Mouse (Mus musculus): Measurements from ENCODE around the gene Enox1.

Enox1 gene

DNA sequence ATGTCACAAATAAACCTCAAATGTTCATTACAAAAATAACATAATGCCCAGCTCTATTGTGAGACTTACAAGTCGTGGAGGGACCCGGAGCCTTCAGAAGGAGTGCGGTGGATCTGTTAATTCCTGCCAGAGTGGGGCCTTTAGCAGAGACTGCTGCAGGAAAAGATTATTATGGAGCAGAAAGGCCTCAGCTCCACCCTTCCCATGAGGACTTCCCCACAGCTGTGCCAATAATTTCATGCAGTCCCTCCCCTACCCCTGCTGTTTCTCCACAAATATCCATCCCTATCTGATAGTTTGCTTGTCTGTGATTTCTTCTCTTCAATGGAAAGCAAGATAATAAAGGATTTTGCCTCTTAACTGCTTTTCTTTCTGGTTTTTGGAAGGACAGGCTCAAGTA lies 314.0 kb downstream of the Enox1 start:
- no peak for DNase-seq

DNA sequence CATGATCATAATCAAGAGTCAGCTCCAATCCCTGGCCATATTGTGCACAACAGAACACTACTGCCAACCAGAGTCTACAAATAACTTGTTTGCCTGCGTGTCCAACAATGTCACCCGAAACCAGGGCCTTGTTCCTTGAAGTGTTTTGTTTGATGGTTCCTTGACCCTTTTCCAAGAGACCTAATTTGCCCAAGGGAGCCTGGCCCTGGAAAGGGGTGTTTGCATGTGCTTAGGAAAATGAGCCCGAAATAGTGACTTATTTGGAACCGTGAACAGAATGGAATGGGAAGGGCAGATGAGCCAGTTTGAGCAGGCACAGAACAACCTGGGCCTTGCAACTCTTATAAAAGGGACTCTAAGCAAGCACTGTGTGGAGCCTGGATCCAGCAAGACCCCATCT lies 316.9 kb downstream of the Enox1 start:
- no peak for DNase-seq

DNA sequence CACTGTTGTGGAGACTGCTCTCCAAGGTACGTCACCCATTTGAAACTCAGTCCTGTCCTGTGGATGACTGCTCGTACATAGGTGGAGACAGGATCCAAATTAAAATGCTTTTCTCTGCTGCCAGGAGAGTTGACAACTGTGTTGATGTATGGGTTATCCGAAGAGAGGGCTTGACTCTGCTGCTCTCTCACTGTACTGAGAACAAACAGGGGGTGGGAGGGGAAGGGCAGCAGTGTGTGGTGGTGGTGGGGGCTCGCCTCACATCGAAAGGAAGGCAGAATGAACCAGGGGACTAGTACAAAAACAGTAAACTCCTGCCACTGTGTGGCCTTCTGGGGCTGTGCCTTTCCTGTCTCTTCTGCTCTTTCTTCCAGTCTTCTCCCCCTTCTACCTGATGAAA lies 317.5 kb downstream of the Enox1 start:
- DNase-seq = no peak

DNA sequence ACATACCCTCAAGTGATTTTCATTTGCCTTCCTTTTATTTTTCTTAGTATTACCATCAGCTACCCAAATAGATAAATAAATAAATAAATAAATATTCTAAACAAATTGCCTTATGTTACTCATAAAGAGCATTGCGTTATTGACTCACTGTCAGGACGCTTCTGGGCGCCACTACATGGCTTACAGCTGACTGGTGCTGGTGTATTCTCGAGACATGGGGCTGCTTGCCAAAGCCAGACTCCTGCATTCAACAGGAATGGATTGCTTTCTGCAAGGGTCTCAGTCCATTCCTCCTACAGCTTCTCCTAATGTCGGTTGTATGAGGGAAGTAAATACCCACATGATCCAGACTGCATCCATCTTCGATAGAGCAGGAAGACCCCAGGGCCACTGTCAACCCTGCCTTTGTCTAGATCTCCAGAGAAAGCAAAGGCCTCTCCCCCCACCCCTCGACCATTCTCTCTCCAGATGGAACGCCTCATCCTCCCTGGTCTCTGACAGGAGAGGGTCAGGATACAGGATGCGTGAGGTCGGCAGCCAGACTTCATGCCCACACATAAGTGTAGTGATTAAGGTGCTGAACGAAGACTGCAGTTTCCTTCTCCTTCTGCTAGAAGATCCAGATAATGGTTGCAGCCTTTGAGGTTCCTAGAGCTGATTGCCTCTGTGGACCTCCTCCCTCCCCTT lies 318.7 kb downstream of the Enox1 start:
- DNase-seq = no peak

DNA sequence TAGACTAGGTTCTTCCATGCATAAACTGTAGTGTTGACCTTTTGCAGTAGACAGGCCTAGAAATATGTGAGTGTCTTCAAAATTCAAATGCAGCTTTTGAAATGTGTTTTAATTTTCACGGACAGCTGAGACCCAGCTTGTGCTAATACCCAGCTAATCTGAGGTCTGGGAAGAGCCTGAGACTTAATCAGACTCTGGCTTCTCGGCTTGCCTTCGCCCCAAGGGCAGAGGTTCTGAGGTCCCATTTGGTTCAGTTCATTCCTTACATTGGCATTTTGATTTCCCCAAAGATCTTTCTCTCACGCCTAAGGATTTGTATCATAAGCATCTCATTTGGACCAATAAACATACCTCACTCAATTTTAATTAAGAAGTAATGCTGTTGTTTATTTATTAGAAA lies 321.1 kb downstream of the Enox1 start:
- DNase-seq = no peak

DNA sequence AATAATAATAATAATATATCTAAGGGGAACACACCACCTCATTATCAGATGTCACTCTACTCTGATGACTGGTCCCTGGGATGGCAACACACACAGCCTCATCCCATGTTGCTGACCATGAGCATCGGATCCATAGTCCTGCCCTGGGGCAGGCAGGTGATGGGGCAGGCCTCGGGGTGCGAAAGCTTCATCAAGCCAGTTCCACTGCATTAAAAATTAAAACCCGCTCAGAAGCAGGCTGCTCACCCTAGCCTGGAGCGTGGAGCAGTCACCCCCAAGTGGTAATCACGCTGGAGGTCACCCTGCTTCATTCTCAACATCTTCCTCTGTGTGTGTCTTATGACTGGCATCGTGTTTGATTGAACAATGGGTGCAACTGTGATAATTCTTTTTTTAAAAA lies 321.6 kb downstream of the Enox1 start:
- DNase-seq = no peak

DNA sequence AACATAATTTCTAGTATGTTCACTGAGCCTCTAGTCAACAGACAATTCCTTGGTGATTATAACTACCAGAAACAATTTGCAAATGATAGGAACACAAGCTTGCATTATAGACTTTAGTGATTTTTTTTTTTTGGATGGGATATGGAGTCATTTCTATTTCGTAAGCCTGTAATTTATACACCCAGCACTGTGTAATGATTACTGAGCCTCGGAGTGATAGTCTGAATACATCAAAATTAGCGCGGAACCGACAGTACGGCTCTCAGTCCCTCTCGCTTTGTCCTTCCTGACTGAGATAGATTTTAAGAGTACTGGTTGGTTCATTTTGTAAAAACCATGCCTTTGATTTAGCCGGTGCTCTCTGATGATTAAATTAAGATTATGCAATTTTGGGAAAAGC lies 322.1 kb downstream of the Enox1 start:
- DNase-seq = no peak

DNA sequence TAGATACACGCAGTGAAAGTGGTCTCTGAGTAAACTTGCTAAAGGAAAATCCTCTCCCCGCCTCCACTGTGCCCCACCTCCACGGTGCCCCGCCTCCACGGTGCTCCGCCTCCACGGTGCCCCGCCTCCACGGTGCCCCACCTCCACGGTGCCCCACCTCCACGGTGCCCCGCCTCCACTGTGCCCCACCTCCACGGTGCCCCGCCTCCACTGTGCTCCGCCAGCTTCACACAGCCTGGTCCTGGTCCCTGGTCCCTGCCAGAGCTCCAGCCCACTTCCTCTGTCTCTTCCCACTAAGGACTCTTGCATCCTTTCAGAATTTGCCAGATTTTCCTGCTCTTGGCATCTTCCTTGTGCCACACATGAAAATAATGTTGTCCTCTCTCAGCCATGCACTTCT lies 326.5 kb downstream of the Enox1 start:
- no peak for DNase-seq

DNA sequence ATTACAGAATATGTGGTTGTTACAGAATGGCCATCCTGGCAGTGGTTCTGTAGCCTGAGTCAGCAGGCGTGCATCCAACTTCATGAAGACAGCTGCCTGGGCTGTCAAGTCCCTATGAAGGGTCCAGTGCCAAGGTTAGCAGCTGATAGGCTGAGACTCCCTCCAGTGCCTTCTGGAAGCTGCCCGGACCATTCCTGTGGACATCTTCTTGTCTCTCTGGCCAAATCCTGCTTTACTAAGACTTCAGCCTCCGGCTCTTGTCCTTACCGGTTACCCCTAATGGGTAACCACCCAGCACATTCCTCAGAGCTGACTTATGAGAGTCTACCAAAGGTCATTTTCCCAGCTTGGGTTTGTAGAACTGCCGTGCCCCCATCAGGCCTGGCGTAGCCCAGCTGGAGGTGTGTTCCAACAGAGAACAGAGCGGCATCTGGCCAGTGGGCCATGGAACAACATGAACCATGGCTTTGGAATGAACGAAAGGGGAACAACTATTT lies 328.4 kb downstream of the Enox1 start:
- no peak for DNase-seq

DNA sequence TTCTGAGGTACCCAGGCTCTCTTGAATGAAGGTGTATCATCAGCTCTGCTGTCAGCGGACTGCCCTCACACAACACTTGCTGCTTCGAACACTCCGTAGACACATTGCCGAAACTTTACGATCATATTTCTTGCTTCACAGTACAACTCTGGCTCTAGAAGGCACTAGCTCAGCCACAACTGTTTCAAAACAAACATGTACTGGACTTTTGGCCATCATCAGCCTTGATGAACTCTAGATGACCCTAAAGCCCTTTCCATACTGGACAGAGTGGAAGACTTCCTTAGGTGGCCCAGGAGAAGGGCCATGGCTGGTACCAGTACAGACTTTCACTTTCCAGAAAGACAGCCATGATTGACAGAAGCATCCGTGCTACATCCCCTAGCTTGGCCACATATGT lies 334.1 kb downstream of the Enox1 start:
- DNase-seq = no peak

DNA sequence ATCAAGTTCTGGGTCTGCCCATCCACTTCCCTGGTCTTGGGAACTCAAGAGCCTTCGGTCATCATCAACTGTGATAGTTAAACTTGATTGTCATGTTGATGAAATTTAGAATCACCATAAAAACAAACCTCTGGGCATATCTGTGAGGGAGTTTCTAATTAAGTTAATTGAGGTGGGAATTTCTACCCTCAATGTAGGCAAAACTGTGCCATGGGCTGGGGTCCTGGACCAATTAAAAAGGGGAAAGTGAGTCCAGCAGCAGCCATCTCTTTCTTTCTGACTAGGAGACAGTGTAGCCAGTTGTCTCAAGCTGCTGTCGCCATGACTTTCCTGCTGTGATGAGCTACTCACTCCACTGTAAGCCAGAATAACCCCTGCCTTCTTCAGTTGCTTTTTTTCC lies 335.2 kb downstream of the Enox1 start:
- DNase-seq = no peak

DNA sequence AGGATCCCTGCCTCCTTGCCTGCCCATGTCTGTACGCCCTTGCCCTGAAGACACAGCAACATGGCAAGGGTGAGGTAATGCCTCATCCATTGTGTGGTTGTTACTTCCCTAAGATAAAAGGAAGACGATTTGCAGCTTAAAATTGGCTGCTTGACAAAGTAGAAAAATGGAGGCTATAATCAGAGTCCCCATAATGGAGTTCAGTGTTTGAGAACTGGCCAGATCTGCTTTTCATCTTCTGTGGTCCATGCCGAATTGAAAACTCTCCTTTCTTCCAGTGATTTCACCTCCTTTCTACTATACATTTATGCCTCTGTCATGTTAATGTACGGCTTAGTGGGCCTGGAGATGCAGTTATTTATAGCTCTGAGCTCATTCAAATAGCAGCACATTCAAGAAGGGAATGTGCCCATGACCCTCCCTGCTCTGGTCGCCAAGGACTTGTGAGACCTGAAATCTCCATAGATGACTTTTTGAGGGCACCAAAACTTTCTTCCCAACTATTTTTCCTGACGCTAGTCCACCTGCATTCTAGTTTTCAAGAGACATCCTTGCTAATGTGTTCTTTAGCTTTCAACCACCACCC lies 343.5 kb downstream of the Enox1 start:
- DNase-seq = no peak

DNA sequence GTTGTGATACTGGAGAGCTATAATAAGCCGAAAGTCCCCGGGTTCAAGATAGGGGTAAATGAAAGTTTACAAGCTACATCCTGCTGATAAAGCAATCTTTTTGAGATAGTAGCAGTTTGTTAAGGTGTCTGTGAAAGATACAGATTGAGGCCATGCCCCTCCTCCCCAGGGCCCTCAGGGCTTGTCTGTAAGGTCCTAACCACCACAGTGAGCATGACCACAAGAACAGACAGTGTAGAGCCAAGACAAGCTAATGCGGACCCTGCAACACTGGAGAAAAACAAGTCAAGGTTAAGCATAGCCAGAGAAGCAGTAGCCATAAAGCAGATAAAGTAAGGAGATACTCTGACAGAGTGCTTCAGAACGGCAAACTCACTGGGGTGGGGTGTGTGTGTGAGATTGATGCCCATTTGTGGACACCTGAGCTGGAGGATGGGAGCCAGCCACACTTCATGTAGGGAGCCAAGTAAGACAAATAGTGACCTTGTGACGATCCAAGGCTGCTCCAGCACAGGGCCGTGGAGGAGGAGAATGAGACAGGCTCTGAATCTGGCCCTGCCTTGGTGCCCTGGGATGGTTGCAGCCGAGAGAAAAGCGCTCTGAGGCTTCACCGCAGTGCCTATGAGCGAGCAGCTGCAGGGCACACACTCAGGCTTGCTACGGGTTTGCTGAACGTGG lies 348.0 kb downstream of the Enox1 start:
- no peak for DNase-seq

DNA sequence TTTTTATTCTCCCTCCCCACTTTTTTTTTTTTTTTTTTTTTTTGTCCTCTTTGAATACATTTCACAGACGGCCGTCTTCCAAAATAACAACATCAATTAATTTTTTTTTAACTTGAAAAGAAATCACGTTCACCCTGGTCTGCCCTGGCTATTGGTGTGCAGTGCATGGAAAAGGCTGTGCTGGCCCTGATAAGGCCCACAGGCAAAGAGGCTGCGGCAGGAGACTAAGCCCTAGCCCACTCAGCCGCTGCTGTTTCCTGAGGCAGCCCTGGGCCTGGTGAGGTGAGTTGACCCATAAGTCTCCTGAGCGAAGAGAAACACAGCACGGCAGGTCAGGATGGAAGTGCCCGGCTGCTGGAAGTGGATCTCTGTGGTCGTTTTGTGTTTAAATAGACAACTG lies 349.8 kb downstream of the Enox1 start:
- no peak for DNase-seq

DNA sequence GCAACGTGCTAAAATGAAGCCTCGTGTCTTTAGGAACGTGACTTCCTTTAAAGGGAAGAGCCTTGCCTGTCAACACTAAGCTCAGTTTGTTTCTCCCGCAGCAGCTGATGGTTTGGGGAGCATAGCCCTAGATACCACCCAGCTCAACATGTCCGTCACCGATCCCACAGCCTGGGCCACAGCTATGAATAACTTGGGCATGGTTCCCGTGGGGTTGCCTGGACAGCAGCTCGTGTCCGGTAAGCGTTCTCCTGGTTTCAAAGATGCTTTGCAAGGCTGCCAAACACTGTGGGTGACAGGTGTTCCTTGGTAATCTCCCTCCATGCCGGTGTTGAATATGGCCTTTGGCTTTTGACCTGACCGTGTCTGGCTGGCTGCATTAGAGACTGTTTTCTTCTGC lies 351.5 kb downstream of the Enox1 start:
- DNase-seq = no peak

DNA sequence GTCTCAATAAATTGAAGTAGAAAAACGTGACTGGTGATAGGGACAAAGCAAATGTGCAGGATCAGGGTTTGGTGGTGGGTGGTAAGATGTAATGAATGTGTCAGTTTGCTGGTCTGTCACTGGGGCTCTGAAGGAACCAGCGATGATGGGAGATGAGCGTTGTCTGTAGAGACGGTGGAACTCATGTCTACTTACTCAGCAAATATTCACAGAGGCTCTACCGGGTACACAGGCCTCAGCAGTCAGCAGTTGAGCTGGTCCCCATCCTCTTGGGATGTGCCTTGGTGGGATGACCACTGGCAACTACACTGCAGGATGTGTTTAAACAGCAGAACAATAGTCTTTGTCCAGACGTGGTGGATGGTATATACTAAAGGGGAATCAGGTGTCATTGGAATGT lies 352.5 kb downstream of the Enox1 start:
- DNase-seq = no peak

DNA sequence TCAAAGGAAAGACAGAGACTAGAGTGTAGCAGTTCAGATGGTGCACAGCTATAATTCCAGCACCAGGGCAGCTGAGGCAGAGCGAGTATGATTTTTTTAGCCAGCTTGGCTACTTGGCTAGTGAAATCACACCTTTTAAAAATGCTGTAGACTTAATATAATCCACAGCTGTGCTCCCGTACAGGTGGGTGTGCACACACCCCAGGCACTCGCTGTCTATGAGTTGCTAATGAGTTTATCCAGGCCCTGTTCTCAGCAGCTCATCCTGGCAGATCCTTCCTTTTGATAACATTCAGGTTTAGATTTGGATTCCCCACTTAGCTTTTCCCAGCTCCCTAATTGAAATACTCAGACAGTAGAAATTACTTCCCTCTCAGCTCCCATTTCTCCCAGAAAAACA lies 353.4 kb downstream of the Enox1 start:
- DNase-seq = no peak

DNA sequence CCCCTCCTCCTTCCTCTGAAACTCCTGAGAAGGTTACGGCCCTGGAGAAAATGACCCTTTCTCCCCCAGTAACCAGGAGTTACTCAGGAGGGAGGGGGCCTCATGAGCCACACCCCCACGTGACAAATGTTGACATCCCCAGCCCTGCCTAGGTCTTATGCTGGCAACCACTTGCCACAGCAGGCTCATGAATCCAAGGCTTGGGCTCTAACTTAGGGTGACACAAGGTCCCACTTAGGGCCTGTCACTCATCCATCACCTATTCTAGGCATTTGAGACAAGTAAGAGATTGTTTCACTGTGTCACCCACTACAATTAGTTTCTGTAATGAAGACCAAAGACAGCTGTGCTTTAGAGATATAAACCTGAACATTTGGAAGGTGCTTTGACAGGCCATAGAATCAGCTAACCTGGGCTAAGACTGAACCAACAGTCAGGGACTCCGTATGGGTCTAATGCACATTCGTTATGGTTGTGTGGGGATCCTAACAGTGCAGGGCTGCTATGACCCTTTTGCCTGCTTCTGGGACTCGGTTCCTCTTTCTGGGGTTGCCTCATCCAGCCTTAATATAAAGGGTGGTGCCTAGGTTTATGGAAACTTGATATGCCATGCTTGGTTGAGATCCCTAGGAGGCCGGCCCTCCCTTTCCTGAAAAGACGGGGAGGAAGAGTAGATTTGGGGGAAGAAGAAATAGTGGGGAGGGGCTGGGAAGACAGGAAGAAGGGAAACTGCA lies 354.7 kb downstream of the Enox1 start:
- DNase-seq = no peak

DNA sequence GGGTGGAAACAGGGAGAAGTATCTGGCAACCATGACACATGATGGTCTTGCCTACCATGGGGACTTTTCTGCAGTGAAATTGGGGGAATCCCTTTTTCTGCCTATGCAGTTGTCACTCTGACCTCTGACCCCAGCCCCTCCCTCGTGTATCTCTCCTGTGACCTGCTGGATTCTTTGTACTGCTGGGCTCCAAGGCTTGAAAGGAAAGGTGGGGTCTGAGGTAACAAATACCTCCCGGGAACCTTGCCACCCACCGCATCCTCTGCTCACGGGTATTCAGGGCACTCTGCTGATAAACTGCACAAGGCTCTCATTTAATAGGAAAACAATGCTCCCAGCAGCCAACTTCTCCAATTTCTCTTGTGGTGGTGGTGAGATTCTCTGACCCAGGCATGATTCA lies 361.5 kb downstream of the Enox1 start:
- DNase-seq = no peak

DNA sequence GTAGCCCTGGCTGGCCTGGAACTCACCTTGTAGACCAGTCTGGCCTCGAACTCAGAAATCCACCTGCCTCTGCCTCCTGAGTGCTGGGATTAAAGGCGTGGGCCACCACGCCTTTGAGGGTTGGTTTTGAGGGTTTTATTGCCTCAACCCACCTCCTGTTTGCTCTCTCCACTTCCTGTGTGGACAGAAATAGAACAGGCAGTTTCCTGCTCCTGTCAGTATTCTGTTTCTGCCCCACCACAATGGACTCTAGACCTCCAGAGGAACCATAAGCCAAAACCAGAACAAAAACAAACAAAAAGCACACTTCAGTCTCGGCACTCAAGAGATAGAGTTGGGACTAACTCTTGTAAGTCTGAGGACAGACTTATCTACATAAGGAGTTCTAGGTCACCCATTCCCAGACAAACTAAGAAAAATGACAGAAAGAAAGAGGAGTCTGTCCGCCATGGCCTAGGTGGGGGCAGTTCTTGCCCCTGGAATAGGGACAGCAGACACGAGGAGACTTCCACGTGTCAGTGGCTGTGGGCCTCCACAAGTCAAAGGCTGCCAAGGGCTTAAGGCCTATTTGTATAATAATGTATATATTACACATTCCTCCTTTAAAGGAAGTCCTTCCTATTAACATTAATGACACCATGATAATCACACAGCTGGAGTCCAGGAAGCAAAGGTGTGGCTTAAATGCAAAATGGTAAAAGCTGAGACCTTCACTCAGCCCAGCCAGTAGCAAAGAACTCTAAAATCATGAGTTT lies 362.6 kb downstream of the Enox1 start:
- no peak for DNase-seq

DNA sequence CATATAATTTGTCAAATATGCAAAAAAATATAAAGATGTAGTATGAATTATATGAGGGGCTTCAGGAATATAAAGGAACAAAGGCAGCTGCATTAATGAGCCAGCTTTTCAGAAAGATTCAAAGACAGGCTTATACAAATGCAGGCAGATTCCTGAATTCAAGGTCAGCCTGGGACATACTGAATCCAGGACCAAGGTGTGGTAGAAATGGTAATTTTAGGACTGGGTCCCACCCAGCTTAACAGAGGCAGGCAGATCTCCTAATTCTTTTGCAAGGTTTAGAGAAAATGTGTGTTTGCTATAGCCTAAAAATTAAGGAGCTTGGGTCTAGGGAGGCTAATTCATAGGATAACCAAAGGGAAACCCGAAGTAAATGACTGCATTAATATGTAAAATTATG lies 363.1 kb downstream of the Enox1 start:
- no peak for DNase-seq

DNA sequence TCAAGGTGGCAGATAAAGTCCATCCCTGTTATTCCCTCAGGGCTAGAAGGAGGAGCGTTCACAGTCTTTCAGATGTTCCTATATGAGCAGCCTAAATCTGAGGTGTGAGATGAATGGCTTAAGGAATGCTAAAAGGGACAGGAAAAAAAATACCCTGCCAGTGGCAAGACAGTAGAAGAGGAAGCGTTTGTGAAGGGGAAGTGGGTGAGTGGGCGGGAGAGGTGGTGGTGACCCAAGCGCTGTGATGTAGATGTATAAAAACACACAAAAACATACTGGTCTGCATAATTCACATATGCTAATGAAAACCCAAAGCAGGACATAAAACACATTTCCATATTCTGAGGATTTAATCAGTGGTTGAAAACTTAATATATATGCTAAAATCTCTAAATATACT lies 367.7 kb downstream of the Enox1 start:
- no peak for DNase-seq

DNA sequence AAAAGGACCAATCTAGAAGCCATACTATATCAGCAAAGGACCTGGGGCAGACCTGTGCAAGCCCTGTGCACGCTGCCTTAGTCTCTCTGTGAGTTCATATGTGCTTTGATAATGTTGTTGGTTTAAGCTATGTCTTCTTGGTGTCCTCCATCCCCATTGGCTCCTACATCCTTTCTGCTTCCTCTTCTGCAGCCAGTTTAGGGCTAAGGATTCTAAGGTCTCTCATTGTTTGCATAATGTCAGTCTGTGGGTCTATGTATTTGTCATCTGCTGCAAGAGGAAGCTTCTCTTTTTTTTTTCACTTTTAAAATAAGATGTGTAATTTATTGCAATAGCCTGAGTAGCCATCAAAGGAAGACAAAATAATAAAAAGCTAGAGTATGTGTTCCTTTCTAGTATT lies 369.7 kb downstream of the Enox1 start:
- no peak for DNase-seq
